ENCODE assay signal across 23 mouse cellular contexts in the genomic region with DNA sequence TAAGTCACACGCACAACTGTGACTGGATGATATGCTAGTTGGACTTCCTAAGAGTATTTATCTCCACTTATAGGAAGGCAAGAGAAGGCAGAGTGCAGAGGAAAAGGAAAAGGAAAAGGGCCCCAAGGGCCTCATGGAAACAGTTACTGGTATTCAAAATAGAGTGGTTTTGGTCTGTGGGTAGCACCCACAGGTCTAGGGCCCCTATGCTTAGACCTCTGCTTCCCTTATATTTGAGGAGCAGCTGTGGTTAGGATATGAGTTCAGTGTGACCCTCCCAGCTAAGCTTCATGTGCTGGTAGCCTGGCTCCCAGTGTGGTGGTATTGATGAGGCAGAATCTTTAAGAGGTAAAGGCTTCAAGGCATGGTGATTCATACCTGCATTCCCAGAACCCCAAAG.
"Had no signal": no experiment of that assay in that cellular context is flagged by ENCODE, and none has a peak within 500 bp of the region (broad histone marks: within the 10 kb centered on the region; RNA-seq: fewer than 3 reads in every experiment).

No protein-coding gene starts in this region.

- H3K27me3 ChIP-seq: kidney, embryonic 15.5 days; limb, embryonic 12.5 days; limb, embryonic 15.5 days; midbrain, embryonic 13.5 days; neural tube, embryonic 13.5 days; stomach, embryonic 15.5 days had no signal

- H3K27ac ChIP-seq: kidney, embryonic 15.5 days; left cerebral cortex, adult 2 months; limb, embryonic 12.5 days; limb, embryonic 15.5 days; liver, embryonic 14.5 days; midbrain, embryonic 13.5 days; neural tube, embryonic 13.5 days; stomach, embryonic 15.5 days had no signal

- H3K4me1 ChIP-seq: kidney, embryonic 15.5 days; limb, embryonic 12.5 days; limb, embryonic 15.5 days; midbrain, embryonic 13.5 days; neural tube, embryonic 13.5 days; stomach, embryonic 15.5 days had no signal

- H3K9ac ChIP-seq: kidney, embryonic 15.5 days; limb, embryonic 12.5 days; limb, embryonic 15.5 days; liver, embryonic 14.5 days; liver, postnatal 0 days; lung, embryonic 14.5 days; midbrain, embryonic 13.5 days; neural tube, embryonic 13.5 days; stomach, embryonic 15.5 days had no signal

- H3K4me2 ChIP-seq: kidney, embryonic 15.5 days; limb, embryonic 12.5 days; limb, embryonic 15.5 days; liver, embryonic 11.5 days; lung, embryonic 14.5 days; midbrain, embryonic 13.5 days; neural tube, embryonic 13.5 days; stomach, embryonic 15.5 days had no signal

- H3K9me3 ChIP-seq: kidney, embryonic 15.5 days; limb, embryonic 12.5 days; limb, embryonic 15.5 days; midbrain, embryonic 13.5 days; neural tube, embryonic 13.5 days; stomach, embryonic 15.5 days had no signal

- DNase-seq: kidney, adult 8-10 months; kidney, postnatal 10 days; kidney, postnatal 36 days; layer of hippocampus, postnatal 36 days; left cerebral cortex, postnatal 4 days; liver, postnatal 0 days; lung, embryonic 14.5 days; retina, postnatal 1 day; right cerebral cortex, postnatal 25 days; spleen, adult 18-20 months; thymus, postnatal 36 days had no signal

- H3K36me3 ChIP-seq: kidney, embryonic 15.5 days; limb, embryonic 12.5 days; limb, embryonic 15.5 days; midbrain, embryonic 13.5 days; neural tube, embryonic 13.5 days; stomach, embryonic 15.5 days had no signal

- ATAC-seq: liver, postnatal 0 days; lung, postnatal 0 days; midbrain, embryonic 13.5 days; midbrain, embryonic 16.5 days had no signal

- H3K4me3 ChIP-seq: kidney, embryonic 15.5 days; left cerebral cortex, adult 2 months; limb, embryonic 12.5 days; limb, embryonic 15.5 days; midbrain, embryonic 13.5 days; myocyte; neural tube, embryonic 13.5 days; stomach, embryonic 15.5 days had no signal
